Mouse (Mus musculus): ENCODE results near the gene Cltrn. TPM values are rescaled to one million over a fixed set of nuclear protein-coding genes. Genes with fewer than 3 reads are reported as not detected.

Cltrn gene
- polyA plus RNA-seq, 1 experiment from 2014 or later: 0.50 TPM

- Histone ChIP-seq H3K4me3 (no peak overlapping the region), H3K27me3 (no peaks in the 10 kb centered on the region; the same call in 1 of the 2 replicates), H3K4me1 (no peaks in the 10 kb centered on the region), H3K27ac (no peak overlapping the region), H3K36me3 (no peaks in the 10 kb centered on the region), H3K9me3 (replicated peaks) (no peaks in the 10 kb centered on the region), H3K9ac (no peak overlapping the region), H3K4me2 (replicated peaks) (no peak overlapping the region)
- WGBS: 85% methylated on average over 6 of the region's 6 CpGs
- no peak for ATAC-seq (ENCODE audit: low FRiP score)
Observed at GRCm38 (mm10) chrX:164145463-164146250, 57.0 kb downstream of the Cltrn start.

GRCm38 (mm10) chrX:164152703-164153102, 64.1 kb downstream of the Cltrn start:
- H3K27me3 ChIP-seq: peaks cover 4% of the 10 kb centered on the region; the same call in 1 of the 2 replicates
- ATAC-seq (ENCODE audit: low FRiP score): no peak
- no peaks in the 10 kb centered on the region for H3K4me1 ChIP-seq
- H3K27ac ChIP-seq: no peak overlapping the region
- no peak overlapping the region for H3K4me2 ChIP-seq (replicated peaks)
- H3K36me3 ChIP-seq: no peaks in the 10 kb centered on the region
- 78% methylated on average over 2 of the region's 2 CpGs for whole genome bisulfite sequencing
- no peak overlapping the region for H3K9ac ChIP-seq
- no peak overlapping the region for H3K4me3 ChIP-seq
- H3K9me3 ChIP-seq (replicated peaks): no peaks in the 10 kb centered on the region

- no peak overlapping the region for H3K4me3 ChIP-seq
- ATAC-seq (ENCODE audit: low FRiP score): no peak
- no peaks in the 10 kb centered on the region for H3K9me3 ChIP-seq (replicated peaks)
Observed at GRCm38 (mm10) chrX:164153606-164154005, 65.0 kb downstream of the Cltrn start.

GRCm38 (mm10) chrX:164154594-164154993, 66.0 kb downstream of the Cltrn start:
- H3K4me2 ChIP-seq (replicated peaks): no peak overlapping the region
- H3K4me1 ChIP-seq: no peaks in the 10 kb centered on the region
- peaks cover 4% of the 10 kb centered on the region; the same call in 1 of the 2 replicates for H3K27me3 ChIP-seq
- H3K9ac ChIP-seq: no peak overlapping the region
- H3K36me3 ChIP-seq: no peaks in the 10 kb centered on the region
- H3K27ac ChIP-seq: no peak overlapping the region
- no peak overlapping the region for H3K4me3 ChIP-seq
- no peaks in the 10 kb centered on the region for H3K9me3 ChIP-seq (replicated peaks)
- ATAC-seq (ENCODE audit: low FRiP score): no peak
- WGBS: 82% methylated on average over 5 of the region's 5 CpGs

More at GRCm38 (mm10) chrX:164153606-164154005, 65.0 kb downstream of the Cltrn start:
- no peak overlapping the region for H3K27ac ChIP-seq
- no peaks in the 10 kb centered on the region for H3K36me3 ChIP-seq
- no peak overlapping the region for H3K4me2 ChIP-seq (replicated peaks)
- H3K9ac ChIP-seq: no peak overlapping the region
- peaks cover 4% of the 10 kb centered on the region; the same call in 1 of the 2 replicates for H3K27me3 ChIP-seq
- no peaks in the 10 kb centered on the region for H3K4me1 ChIP-seq

- Histone ChIP-seq H3K36me3 (no peaks in the 10 kb centered on the region), H3K4me3 (no peak overlapping the region), H3K27me3 (peaks cover 4% of the 10 kb centered on the region; the same call in 1 of the 2 replicates), H3K9ac (no peak overlapping the region), H3K27ac (no peak overlapping the region), H3K4me2 (replicated peaks) (no peak overlapping the region), H3K9me3 (replicated peaks) (no peaks in the 10 kb centered on the region), H3K4me1 (no peaks in the 10 kb centered on the region)
- 89% methylated on average over 1 of the region's 1 CpGs for WGBS
- ATAC-seq (ENCODE audit: low FRiP score): no peak
Observed at GRCm38 (mm10) chrX:164164681-164165080, 76.1 kb downstream of the Cltrn start.

Other genes with a start within 250 kb of the Cltrn start
- 51.9 and 58.5 TPM in 2 replicates for gene Ap1s2, start 179.8 kb upstream of the Cltrn start, polyA plus RNA-seq (2016; fragmentation: Nextera tagmentation; extraction: Ambion mirVana)
- gene Zrsr2, start 130.2 kb upstream of the Cltrn start, polyA plus RNA-seq (2016; fragmentation: Nextera tagmentation; extraction: Ambion mirVana): 72.2 and 72.6 TPM in 2 replicates
- 0.27 TPM in 2 replicates for gene Car5b, start 60.8 kb upstream of the Cltrn start, polyA plus RNA-seq (2016; fragmentation: Nextera tagmentation; extraction: Ambion mirVana)
- 33.4 and 34.2 TPM in 2 replicates for gene Siah1b, start 12.3 kb upstream of the Cltrn start, polyA plus RNA-seq (2016; fragmentation: Nextera tagmentation; extraction: Ambion mirVana)
- gene Ace2, start 50.5 kb downstream of the Cltrn start, polyA plus RNA-seq (2016; fragmentation: Nextera tagmentation; extraction: Ambion mirVana): 0.13 and 0.19 TPM in 2 replicates
- gene Bmx, start 169.4 kb downstream of the Cltrn start, polyA plus RNA-seq (2016; fragmentation: Nextera tagmentation; extraction: Ambion mirVana): 0.25 and 0.60 TPM in 2 replicates
- gene Pir, start 180.5 kb downstream of the Cltrn start, polyA plus RNA-seq (2016; fragmentation: Nextera tagmentation; extraction: Ambion mirVana): 4.3 and 6.5 TPM in 2 replicates

All from hindbrain, embryonic 12.5 days (tissue).